Mouse (Mus musculus) embryonic fibroblast, embryonic 13.5 days (primary cell): Measurements from ENCODE around the gene Exoc4. TPM values are rescaled to one million over a fixed set of nuclear protein-coding genes. Genes with fewer than 3 reads are reported as not detected.

Experiments
- H3K27ac ChIP-seq: 2 replicates; pipeline ENCODE4 v1.5.1; 2012; ENCODE audit warnings: low read length, control low read depth, inconsistent platforms; ENCODE audit not compliant: insufficient read depth
- H3K4me1 ChIP-seq: 2 replicates; pipeline ENCODE4 v1.6.1; 2011; ENCODE audit warnings: low read length; ENCODE audit not compliant: control insufficient read depth, insufficient read depth
- H3K4me3 ChIP-seq: 2 replicates; pipeline ENCODE4 v1.5.1; 2011; ENCODE audit warnings: mild to moderate bottlenecking, control low read depth, low read length; ENCODE audit not compliant: insufficient read depth
- CTCF ChIP-seq: IDR thresholded peaks from 2 replicates; pipeline ENCODE4 v1.5.1; 2011; ENCODE audit warnings: mild to moderate bottlenecking, control low read depth, low read length, moderate library complexity, borderline replicate concordance; ENCODE audit not compliant: insufficient read depth
- POLR2A ChIP-seq: IDR thresholded peaks from 2 replicates; pipeline ENCODE4 v1.6.1; 2011; ENCODE audit warnings: low read depth, mild to moderate bottlenecking, control low read depth, low read length, moderate library complexity
- polyA plus RNA-seq: library from polyadenylated mRNA; stranded (reverse); fragments of >200 nt; gene quantifications from 2 replicates; pipeline ENCODE4 v1.2.4, GENCODE M21; 2011; ENCODE audit warnings: low read depth; ENCODE audit not compliant: missing spikeins, insufficient read length

Exoc4 gene
- polyA plus RNA-seq, 1 experiment: 121 TPM

DNA sequence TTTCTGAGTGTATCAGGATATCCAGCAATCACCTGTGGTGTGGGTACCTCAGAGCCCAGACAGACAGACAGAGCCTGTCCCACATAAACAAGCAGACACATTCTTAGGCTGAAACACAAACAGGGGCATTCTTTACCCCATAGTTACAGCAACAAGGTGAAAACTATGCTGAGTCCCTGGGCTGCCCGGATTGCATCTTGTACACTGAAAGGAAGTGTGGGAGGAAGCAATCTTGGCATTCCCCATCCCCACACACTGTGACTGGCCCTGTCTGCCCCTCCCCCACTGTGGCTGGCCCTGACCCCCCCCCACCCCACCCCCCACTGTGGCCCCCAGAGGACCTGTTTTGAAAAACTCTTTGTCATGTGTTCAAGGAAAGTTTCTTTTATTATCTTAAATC, 623.3 kb downstream of the Exoc4 start:
- no peak for TF ChIP-seq CTCF
- Histone ChIP-seq H3K4me1 (peaks cover 6% of the 10 kb centered on the region; the same call in 1 of the 2 replicates), H3K27ac (no peak overlapping the region), H3K4me3 (no peak overlapping the region)

DNA sequence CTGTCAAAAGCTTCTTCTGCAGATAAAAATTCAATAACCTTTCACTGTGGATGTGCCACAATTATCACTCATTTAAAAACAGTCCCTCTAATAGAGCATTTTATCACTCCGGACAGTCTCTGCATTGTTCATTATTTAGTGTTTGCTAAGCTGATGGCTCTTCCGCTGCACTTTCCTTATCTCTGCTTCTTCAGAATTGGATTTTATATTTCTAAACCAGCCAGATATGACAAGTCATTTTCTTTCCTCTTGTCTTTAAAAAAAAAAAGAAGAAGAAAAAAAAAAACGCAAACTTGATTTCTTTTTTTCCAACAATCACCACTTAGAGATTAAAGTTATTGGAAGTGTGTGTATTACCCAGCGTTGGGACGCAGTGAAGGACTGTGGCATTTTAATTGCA, 624.1 kb downstream of the Exoc4 start:
- H3K27ac ChIP-seq: no peak overlapping the region
- TF ChIP-seq POLR2A (no peak), CTCF (no peak)

DNA sequence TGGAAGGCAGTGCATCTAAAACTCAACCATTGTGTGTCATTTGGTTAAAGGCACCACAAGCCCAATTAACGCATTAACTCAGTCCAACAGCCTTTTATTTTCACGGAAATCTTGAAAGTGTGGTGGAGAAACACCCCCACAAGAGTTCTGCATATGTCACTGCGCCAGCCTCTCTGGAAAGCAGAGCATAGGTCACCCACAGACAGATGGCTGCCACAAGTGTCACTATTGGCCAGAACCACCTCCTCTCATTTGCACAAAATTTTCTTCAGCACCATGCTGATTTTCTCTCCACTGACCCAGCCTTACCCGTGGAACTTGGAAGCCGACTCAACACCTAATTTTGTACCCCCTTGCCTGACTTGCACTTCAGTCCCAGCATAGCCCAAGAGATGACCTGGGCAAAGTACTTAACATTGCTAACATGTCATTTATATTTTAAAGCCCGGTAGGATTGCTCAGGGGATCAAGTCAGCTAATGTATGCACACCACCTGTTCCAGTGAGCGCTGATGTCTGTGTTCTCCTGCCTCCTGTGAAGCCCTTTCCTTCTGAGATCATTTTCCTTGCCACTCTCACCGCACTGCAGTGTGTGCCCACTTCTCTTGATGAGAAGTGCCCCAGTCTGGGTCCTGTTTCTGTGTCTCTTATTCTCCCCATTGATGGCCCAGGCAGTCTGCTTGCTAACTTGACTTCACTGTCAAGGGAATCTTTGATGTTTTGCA, 625.6 kb downstream of the Exoc4 start:
- Histone ChIP-seq H3K4me3 (no peak overlapping the region), H3K4me1 (peaks cover 8% of the 10 kb centered on the region), H3K27ac (no peak overlapping the region)
- no peak for TF ChIP-seq POLR2A
- no peak for TF ChIP-seq CTCF

More for the DNA sequence above, 624.1 kb downstream of the Exoc4 start:
- no peak overlapping the region for H3K4me3 ChIP-seq
- peaks cover 8% of the 10 kb centered on the region; the same call in 1 of the 2 replicates for H3K4me1 ChIP-seq

DNA sequence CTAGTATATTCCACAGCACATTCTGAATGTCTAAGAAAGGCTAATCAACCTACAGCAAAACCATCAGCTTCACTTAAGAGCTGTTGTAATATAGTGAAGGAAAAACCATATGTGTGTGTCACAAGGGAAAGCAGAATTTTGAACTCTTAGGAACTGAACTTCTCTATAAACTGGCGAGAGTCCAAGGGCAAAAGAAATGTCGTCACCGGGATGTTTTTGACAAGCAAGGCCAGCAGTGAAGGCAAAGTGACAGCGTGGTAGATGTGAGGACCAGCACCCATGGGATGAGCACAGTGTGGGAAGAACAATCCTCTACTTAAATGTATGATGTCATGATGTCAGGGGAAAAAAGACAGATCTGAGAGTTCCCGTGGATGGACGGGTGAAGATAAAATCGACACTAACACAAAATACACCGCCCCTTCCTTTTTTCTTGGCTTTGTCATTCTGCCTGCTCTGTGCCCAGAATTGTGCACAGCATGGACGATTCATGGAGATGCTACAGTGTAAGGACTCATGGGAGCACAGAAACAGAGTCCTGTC, 635.3 kb downstream of the Exoc4 start:
- Histone ChIP-seq H3K4me3 (no peak overlapping the region), H3K27ac (no peak overlapping the region), H3K4me1 (no peaks in the 10 kb centered on the region)
- TF ChIP-seq POLR2A (no peak), CTCF (no peak)

DNA sequence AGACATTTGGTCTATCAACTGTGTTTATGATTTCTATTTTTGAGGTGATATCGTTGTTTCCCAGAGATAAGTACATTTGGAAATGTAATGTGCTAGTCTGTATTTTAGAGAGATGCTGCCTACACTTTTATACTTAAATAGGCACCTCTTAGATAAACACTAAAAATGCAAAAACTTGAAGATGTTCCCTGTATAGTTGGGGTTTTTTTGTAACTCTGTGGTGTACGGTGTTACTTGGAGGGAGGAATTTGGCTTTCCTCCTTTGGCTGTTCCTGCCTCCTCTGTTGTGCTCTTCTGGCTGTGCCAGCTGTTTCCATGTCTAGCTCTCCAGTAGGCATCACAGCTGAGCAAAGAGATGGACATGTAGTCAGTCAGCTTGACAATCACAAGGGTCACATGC, 638.1 kb downstream of the Exoc4 start:
- TF ChIP-seq CTCF (no peak), POLR2A (no peak)
- Histone ChIP-seq H3K27ac (no peak overlapping the region), H3K4me3 (no peak overlapping the region), H3K4me1 (peaks cover 7% of the 10 kb centered on the region)

DNA sequence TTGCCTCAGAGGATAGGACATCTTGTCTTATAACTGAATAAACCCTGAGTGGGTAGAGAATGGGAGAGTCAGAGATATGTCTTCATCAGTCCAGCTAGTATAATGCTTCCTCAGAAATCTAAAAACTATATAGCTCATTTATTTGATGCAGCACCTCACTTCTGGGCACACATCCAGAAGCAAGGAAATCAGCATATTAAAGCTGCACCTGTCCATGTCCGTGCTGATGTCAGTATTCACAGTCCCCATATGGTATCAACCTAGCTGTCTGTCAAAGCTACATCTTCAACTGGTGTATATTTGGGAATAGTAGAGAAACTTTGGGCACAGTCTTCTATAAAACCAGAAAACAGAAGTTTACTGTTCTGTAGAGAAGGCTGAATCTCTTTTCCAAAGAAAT, 642.0 kb downstream of the Exoc4 start:
- Histone ChIP-seq H3K4me3 (no peak overlapping the region), H3K27ac (no peak overlapping the region), H3K4me1 (peaks cover 7% of the 10 kb centered on the region)
- TF ChIP-seq CTCF (no peak), POLR2A (no peak)

DNA sequence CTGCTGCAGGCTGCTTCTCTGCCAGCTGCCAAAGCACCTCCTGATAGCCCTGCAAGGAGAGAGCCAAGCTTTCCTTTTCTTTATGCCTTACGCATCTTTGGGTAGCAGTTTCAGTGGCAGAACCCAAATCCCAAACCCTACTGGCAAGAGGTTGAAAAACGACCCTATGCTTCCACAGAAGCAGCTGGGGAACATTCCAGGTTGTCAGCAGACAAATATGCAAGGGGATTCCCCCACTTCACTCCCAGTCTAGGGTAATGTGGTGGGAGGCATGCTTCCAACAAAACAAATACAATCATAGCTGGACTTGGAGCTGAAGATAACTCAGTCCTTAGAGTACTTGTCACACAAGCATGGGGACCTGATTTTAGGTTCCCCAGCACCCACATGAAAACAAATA, 643.3 kb downstream of the Exoc4 start:
- TF ChIP-seq CTCF (no peak), POLR2A (no peak)
- Histone ChIP-seq H3K4me1 (peaks cover 7% of the 10 kb centered on the region), H3K27ac (no peak overlapping the region), H3K4me3 (no peak overlapping the region)

DNA sequence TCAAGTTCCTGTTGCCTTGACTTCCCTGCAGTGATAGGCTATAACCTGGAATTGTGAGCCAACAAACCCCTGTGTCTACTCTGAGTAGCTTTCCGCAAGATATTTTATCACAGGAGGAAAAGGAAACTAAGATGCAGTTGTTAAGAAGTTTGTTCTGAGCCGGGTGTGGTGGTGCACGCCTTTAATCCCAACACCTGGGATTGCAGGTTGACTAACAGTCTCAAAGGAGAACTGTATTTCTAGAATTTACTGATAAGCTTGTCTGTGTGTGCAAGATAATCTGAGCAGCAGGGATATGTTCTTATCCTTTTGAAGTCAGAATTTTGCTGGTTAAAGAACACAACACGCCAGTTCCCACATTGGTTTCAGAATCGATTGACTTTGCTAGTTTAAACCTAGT, 651.1 kb downstream of the Exoc4 start:
- TF ChIP-seq POLR2A (no peak), CTCF (no peak)
- Histone ChIP-seq H3K27ac (no peak overlapping the region), H3K4me1 (no peaks in the 10 kb centered on the region; the same call in 1 of the 2 replicates), H3K4me3 (no peak overlapping the region)

DNA sequence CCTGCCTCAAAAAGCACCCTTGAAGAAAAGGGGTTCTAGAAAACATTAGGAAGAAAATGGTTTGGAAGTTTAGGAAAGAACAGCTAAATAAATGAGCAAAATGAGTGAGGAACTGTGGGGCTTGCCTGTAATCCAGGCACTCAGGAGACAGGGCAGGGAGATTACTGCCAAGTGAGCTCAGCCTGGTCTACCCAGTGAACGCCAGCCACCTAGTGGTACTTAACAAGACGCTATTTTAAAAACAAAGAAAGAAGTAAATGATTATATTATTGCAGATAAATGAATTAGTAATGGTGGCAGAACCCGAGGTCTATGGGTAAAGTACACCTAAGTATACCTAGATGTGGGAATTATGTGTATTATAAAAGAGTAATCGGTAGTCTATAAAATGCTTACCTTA, 651.7 kb downstream of the Exoc4 start:
- Histone ChIP-seq H3K4me3 (no peak overlapping the region), H3K27ac (no peak overlapping the region), H3K4me1 (no peaks in the 10 kb centered on the region)
- TF ChIP-seq POLR2A (no peak), CTCF (no peak)

DNA sequence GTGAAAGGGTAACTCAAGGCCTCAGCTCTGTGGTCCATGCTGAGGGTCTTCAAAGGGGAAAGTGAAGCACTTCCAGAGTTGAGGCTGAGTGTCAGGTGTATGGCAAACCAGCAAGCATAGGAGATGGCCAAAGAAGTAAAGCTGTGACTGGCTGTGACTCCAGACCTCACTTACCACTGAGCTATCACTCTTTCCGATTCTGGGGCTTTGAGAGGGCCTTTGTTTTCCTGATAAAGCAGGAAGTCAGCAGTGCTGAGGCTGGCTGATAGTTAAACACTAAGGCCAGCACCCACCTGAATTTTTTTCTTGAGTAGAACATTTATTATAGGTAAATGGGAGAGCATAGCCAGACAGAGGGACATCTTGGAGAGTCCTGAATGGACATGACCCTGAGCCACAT, 656.2 kb downstream of the Exoc4 start:
- H3K27ac ChIP-seq: no peak overlapping the region
- TF ChIP-seq POLR2A (no peak), CTCF (no peak)
- H3K4me1 ChIP-seq: no peaks in the 10 kb centered on the region
- H3K4me3 ChIP-seq: no peak overlapping the region
